ENCODE assay signal across 20 mouse cellular contexts in genomic region chr11:110348170-110348569, GRCm38 (mm10). TPM values are rescaled to one million over a fixed set of nuclear protein-coding genes. Genes with fewer than 3 reads are reported as not detected.
A peak's percentile ranks its signal among the peaks of the same experiment; 100 is the strongest.
DNase-seq lines count a peak whose midpoint lies in the region; ATAC-seq and TF ChIP-seq lines count a peak whose summit lies in the region.
"Had no signal": no experiment of that assay in that cellular context is flagged by ENCODE, and none has a peak within 500 bp of the region (broad histone marks: within the 10 kb centered on the region; RNA-seq: fewer than 3 reads in every experiment).

No protein-coding gene starts in this region.

- H3K27ac ChIP-seq in lung, embryonic 16.5 days (ENCODE audit: low read length): no peak overlapping the region
- H3K27ac ChIP-seq in CH12.LX (ENCODE audit: insufficient read depth, low read depth): no peak overlapping the region
- H3K27ac ChIP-seq: embryonic facial prominence, embryonic 10.5 days; embryonic facial prominence, embryonic 12.5 days; forebrain, embryonic 13.5 days; forebrain, embryonic 15.5 days had no signal

- no peak for TF ChIP-seq POLR2A in lung, adult 2 months (IDR thresholded peaks at IDR 0.05; ENCODE audit: borderline replicate concordance, extremely low read depth, low read depth, low read length)
- TF ChIP-seq POLR2A in CH12.LX (IDR thresholded peaks at IDR 0.05; ENCODE audit: low read depth, low read length): no peak

- DNase-seq in lung, adult 2 months: no peak
- DNase-seq in lung, postnatal 25 days (ENCODE audit: low spot score): peak; percentile 35
- DNase-seq in lung, postnatal 14 days: no peak
- DNase-seq in CH12.LX (ENCODE audit: extremely low read depth): no peak
- DNase-seq: adrenal gland, adult 2 months; adrenal gland, postnatal 10 days; adrenal gland, postnatal 36 days; B cell, adult 2 months; cerebellum, adult 11-12 months; cerebellum, adult 2 months; cerebellum, adult 9-10 months; cerebellum, postnatal 10 days; cerebellum, postnatal 25 days had no signal

- in situ Hi-C loops in CH12.LX (cut with MboI; ENCODE audit: low pct_ligation_motif_present, low pct_unique_long_range_greater_than_20kb, low sequenced_read_pairs): no loop called here

- no peaks in the 10 kb centered on the region for H3K9me3 ChIP-seq in lung, embryonic 16.5 days (ENCODE audit: control insufficient read depth, low read length)
- no peaks in the 10 kb centered on the region for H3K9me3 ChIP-seq in CH12.LX (replicated peaks; ENCODE audit: low read length)
- H3K9me3 ChIP-seq: embryonic facial prominence, embryonic 10.5 days; embryonic facial prominence, embryonic 12.5 days; forebrain, embryonic 13.5 days; forebrain, embryonic 15.5 days had no signal

- H3K27me3 ChIP-seq in lung, embryonic 16.5 days (ENCODE audit: control insufficient read depth, insufficient read depth, low read depth, low read length): no peaks in the 10 kb centered on the region
- no peaks in the 10 kb centered on the region for H3K27me3 ChIP-seq in CH12.LX (replicated peaks)
- H3K27me3 ChIP-seq: embryonic facial prominence, embryonic 12.5 days; forebrain, embryonic 13.5 days; forebrain, embryonic 15.5 days had no signal

- no peaks in the 10 kb centered on the region for H3K4me1 ChIP-seq in lung, embryonic 16.5 days (replicated peaks; ENCODE audit: control insufficient read depth, insufficient read depth, low read length)
- H3K4me1 ChIP-seq in lung, adult 2 months (ENCODE audit: control insufficient read depth, insufficient read depth, low read length): no peaks in the 10 kb centered on the region
- peaks cover 0 to 3% of the 10 kb centered on the region in 2 experiments; a peak in 1 of 4 replicates for H3K4me1 ChIP-seq in CH12.LX (ENCODE audit: control insufficient read depth in 1 of 2, insufficient read depth in 2 of 2)
- H3K4me1 ChIP-seq: embryonic facial prominence, embryonic 10.5 days; embryonic facial prominence, embryonic 12.5 days; forebrain, embryonic 13.5 days; forebrain, embryonic 15.5 days had no signal

- no peaks in the 10 kb centered on the region for H3K79me2 ChIP-seq in CH12.LX (replicated peaks; ENCODE audit: control insufficient read depth, extremely low read depth, insufficient read depth, poor library complexity, severe bottlenecking)

- no peak for TF ChIP-seq EP300 in CH12.LX (IDR thresholded peaks at IDR 0.05; ENCODE audit: low read length)

- dilution Hi-C loops in CH12.LX (cut with MboI; ENCODE audit: extremely low pct_ligation_motif_present, extremely low pct_unique_long_range_greater_than_20kb, low sequenced_read_pairs): no loop called here

- ATAC-seq in lung, embryonic 16.5 days (ENCODE audit: low read depth): peak; percentile 70
- ATAC-seq: CD4-positive, CD25-positive, alpha-beta regulatory T cell, adult 4 months; forebrain, embryonic 13.5 days; forebrain, embryonic 15.5 days; forebrain, postnatal 0 days had no signal

- 57% methylated on average over 2 of the region's 2 CpGs for WGBS in lung, embryonic 16.5 days
- 42% methylated on average over 2 of the region's 2 CpGs for WGBS in lung, adult 2 months

- TF ChIP-seq CTCF in lung, adult 2 months (IDR thresholded peaks at IDR 0.05; ENCODE audit: insufficient read depth, low read length): no peak
- TF ChIP-seq CTCF in CH12.LX (conservative IDR thresholded peaks at IDR 0.05 in 1 of 2, IDR thresholded peaks at IDR 0.05 in 1 of 2; ENCODE audit: low read depth in 2 of 2, low read length in 2 of 2): no peak

- H3K4me2 ChIP-seq in lung, embryonic 16.5 days (ENCODE audit: low read depth, low read length): no peak overlapping the region
- H3K4me2 ChIP-seq in CH12.LX (ENCODE audit: insufficient read depth, low read depth, poor library complexity, severe bottlenecking): peak overlapping the region; percentile 49; the same call in 1 of the 2 replicates
- H3K4me2 ChIP-seq: embryonic facial prominence, embryonic 12.5 days; forebrain, embryonic 13.5 days; forebrain, embryonic 15.5 days had no signal

- no peaks in the 10 kb centered on the region for H3K36me3 ChIP-seq in lung, embryonic 16.5 days (ENCODE audit: control insufficient read depth, insufficient read depth, low read length)
- no peaks in the 10 kb centered on the region for H3K36me3 ChIP-seq in CH12.LX (replicated peaks in 1 of 2; ENCODE audit: control insufficient read depth in 1 of 2, insufficient read depth in 1 of 2, low read length in 1 of 2)
- H3K36me3 ChIP-seq: embryonic facial prominence, embryonic 10.5 days; embryonic facial prominence, embryonic 12.5 days; forebrain, embryonic 15.5 days had no signal

- H3K9ac ChIP-seq in lung, embryonic 16.5 days (ENCODE audit: low read length): no peak overlapping the region
- H3K9ac ChIP-seq in CH12.LX (ENCODE audit: insufficient read depth, low read depth): no peak overlapping the region
- H3K9ac ChIP-seq: embryonic facial prominence, embryonic 12.5 days; forebrain, embryonic 13.5 days; forebrain, embryonic 15.5 days; forebrain, postnatal 0 days had no signal

- no peak overlapping the region for H3K4me3 ChIP-seq in lung, embryonic 16.5 days (ENCODE audit: low read length)
- no peak overlapping the region for H3K4me3 ChIP-seq in lung, adult 2 months (replicated peaks; ENCODE audit: extremely low read depth, low read depth, low read length)
- H3K4me3 ChIP-seq in CH12.LX (replicated peaks in 1 of 3; ENCODE audit: low read depth in 2 of 3, low read length in 2 of 3, poor library complexity in 1 of 3): no peak overlapping the region
- H3K4me3 ChIP-seq: embryonic facial prominence, embryonic 10.5 days; embryonic facial prominence, embryonic 12.5 days; forebrain, embryonic 13.5 days; forebrain, embryonic 15.5 days had no signal

- TF ChIP-seq RAD21 in CH12.LX (IDR thresholded peaks at IDR 0.05; ENCODE audit: low read depth, low read length): no peak

TF ChIP-seq in CH12.LX, 34 proteins besides CTCF, POLR2A, EP300 and RAD21:
- TF ChIP-seq SIN3A (IDR thresholded peaks at IDR 0.05; ENCODE audit: low read length) (no peak), NELFE (IDR thresholded peaks at IDR 0.05; ENCODE audit: low read depth, low read length) (no peak), MXI1 (IDR thresholded peaks at IDR 0.05; ENCODE audit: low read depth, low read length) (no peak), NRF1 (IDR thresholded peaks at IDR 0.05; ENCODE audit: low read depth, low read length) (no peak), ETS1 (conservative IDR thresholded peaks at IDR 0.05; ENCODE audit: low read depth, low read length) (no peak), ZMIZ1 (IDR thresholded peaks at IDR 0.05; ENCODE audit: low read depth, low read length) (no peak), TCF12 (IDR thresholded peaks at IDR 0.05; ENCODE audit: low read depth, low read length) (no peak), RCOR1 (conservative IDR thresholded peaks at IDR 0.05; ENCODE audit: low read depth, low read length) (no peak), CHD2 (IDR thresholded peaks at IDR 0.05; ENCODE audit: low read length) (no peak)

RNA-seq across cellular contexts. Expression of gene Abca5, which starts 10.7 kb away (rescaled TPM):
- 4.2 and 4.4 TPM in 2 replicates for polyA plus RNA-seq in lung, embryonic 16.5 days (2015; fragmentation: Nextera tagmentation; extraction: Ambion mirVana)
- 2.5 and 4.1 TPM in 2 replicates for polyA plus RNA-seq in lung, adult 2 months (2012; rRNA removed)
- total RNA-seq in CH12.LX (2012; rRNA removed): 3.1 and 5.0 TPM in 2 replicates
- total RNA-seq in CH12.LX (2014; rRNA removed): 6.2 and 8.7 TPM in 2 replicates
- polyA plus RNA-seq in CH12.LX (2012; ENCODE audit: insufficient read length, low read depth): 3.5 and 6.2 TPM in 2 replicates

RNA-seq across cellular contexts. Expression of gene Map2k6, which starts 50.8 kb away (rescaled TPM):
- 16.8 and 17.6 TPM in 2 replicates for polyA plus RNA-seq in lung, embryonic 16.5 days (2015; fragmentation: Nextera tagmentation; extraction: Ambion mirVana)
- polyA plus RNA-seq in lung, adult 2 months (2012; rRNA removed): 2.1 and 2.3 TPM in 2 replicates
- total RNA-seq in CH12.LX (2012; rRNA removed) (11.3 and 16.8 TPM in 2 replicates), CH12.LX (2014; rRNA removed) (21.9 and 23.0 TPM in 2 replicates)
- polyA plus RNA-seq in CH12.LX (2012; ENCODE audit: insufficient read length, low read depth): 16.9 and 18.0 TPM in 2 replicates
